Mouse (Mus musculus) layer of hippocampus, adult 8-10 months (tissue): ENCODE data around the gene Pcgf2. TPM values are rescaled to one million over a fixed set of nuclear protein-coding genes. Genes with fewer than 3 reads are reported as not detected.
"Not testable (repeated sequence)": the region's sequence is repeated elsewhere in the genome, so short reads cannot be mapped to it uniquely, and the experiment has no call there.

Experiments used
- DNase-seq, 2 experiments: peaks; one replicate each; pipeline ENCODE4 v3.0.0; 2022; ENCODE audit warnings: low spot score in 2 of 2
- microRNA-seq, 2 experiments: library from miRNA; unstranded; fragments of <30 nt; microRNA quantifications; one replicate each; pipeline ENCODE4 v1.2.0; 2022
- total RNA-seq, 4 experiments: library from RNA; stranded (reverse); gene quantifications; 2 replicates each; pipeline ENCODE4 v1.2.4; 2022

The Pcgf2 gene
- total RNA-seq, 4 experiments from 2014 or later: 23.9 to 35.3 (median 29.0) TPM

DNA sequence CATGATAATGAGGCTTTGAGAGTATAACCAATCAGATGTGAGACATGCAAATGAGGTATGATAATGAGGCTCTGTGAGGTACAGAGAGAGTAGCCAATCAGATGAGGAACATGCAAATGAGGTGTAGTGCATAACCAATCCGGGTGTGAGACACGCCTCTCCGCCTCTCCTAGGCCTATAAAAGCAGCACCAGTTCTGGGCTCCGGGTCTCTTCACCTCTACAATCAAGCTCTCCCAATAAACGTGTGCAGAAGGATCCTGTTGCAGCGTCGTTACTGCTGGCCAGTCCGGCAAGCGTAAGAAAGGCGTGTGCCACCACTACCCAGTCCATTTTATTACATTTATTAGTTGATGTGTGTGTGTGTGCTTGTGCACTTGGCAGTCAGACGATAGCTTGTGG, 46.9 kb downstream of the Pcgf2 start:
- not testable (repeated sequence) for DNase-seq

DNA sequence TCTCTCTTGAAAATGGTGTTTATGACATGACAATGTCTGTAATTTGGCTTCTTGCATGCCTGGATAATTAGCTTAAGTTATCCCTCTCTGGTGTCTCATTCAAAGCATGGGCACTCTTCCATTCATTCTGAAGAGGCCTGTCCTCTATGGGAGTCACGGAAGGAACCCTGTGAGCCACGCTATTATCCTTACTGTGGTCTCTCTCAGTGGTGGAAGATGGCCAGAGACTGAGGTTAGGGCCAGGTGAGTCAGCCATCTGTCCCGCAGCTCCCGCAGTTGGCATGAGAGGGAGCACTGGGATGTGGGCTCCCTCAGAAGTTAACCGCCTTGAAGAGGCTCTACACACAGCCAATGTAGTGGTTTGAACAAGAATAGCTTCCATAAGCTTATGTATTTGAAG, 50.0 kb downstream of the Pcgf2 start:
- no peak for DNase-seq

DNA sequence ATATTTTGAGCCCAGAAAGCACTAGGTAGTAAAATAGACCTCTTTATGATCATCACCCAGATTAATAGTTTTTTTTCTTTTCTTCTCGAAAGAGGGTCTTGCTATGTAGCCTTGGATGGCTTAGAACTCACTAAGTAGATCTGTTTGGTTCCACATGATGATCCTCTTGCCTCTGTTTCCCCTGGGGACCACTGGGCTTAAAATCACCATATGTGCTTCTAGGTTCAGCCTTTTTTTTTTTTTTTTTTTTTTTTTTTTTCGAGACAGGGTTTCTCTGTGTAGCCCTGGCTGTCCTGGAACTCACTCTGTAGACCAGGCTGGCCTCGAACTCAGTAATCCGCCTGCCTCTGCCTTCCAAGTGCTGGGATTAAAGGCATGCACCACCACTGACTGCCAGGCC, 51.8 kb downstream of the Pcgf2 start:
- DNase-seq: not testable (repeated sequence)

DNA sequence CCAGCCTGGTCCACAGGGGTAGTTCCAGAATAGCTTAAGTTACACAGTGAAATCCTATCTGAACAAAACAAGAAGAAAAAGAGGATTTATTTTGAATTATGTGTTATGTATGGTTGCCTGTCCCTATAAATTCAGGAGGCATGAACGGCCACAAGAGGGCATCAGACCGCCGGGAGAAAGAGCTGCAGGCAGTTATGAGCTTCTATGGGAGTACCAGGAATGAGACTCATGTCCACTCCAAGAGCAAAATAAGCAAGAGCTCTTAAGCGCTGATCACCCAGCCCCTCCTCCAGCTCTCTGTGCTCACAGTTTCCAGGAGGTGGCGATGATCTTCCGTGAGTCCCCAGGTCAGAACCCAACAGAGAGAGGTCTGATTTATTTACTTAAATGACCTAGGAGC, 55.5 kb downstream of the Pcgf2 start:
- DNase-seq: peak in 1 of 2 experiments; percentile 59

DNA sequence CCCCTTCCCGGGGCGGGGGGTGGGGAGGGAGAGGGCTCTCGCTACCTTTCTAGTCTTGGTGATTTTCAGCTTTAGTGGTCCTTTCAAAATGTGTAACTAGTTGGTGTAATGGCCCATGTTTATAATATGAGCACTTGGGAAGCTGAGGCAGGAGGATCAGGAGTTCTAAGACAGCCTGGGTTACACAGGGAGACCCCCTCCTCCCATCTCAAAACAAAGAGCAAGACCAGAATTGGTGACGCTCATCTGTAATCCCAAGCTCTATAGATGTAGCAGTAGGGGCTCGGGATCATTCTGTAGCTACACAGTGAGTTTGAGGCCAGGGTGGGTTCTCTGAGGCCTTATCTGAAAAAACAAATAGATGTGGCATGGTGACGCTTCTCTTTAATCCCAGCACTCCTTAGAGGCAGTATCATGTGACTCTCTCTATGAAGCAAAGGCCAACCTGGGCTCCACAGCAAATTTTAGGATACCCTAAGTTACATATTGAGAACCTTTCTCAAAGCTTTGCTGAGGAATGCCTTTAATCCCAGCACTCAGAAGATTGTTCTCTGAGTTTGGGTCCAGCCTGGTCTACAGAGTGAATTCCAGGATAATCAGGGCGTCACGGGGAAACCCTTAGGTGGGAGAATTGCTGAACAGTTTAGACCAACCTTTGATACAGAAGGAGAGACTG, 56.8 kb downstream of the Pcgf2 start:
- no peak for DNase-seq

DNA sequence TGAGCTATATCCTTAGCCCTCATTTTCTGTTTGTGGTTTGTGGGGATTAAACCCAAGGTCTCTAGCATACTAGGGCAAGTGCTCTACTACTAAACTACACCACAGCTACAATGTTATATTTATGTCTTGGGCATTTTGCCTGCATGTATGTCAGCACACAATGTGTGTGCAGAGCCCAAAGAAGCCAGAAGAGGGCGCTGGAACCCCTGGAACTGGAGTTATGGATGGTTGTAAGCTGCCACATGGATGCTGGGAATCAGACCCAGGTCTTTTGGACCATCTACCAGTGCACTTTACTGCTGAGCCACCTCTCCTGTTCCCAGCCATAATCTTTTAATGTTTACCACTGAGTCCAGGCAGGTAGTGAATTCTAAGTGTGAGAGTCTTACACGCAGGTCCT, 57.6 kb downstream of the Pcgf2 start:
- DNase-seq: no peak

DNA sequence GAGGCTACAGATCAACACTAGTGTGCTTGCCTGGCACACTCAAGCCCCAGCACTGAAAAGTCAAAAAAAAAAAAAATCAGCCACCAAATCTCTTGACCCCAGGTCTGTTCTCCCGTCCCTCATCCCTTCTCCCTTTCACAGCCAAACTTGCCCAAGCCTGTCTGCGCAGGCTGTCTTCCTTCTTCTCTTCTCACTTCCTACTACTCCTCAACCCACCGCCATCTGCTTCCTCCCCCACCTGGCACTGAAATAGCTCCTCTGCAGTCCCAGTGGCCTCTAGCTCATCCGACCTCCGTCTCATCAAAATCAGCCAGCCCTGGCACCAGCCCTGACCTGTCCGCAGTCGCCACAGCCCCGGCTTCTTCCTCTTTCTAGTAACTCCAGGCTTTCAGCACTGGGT, 58.6 kb downstream of the Pcgf2 start:
- peak; percentile 53 to 63 for DNase-seq

Small RNA genes within 50 kb of the gene (microRNA-seq; reads per million reads assigned to microRNA genes)
- gene Gm24158 (0 to 1.3 reads per million in 2 experiments), gene Mir6927 (0 to 0.51 reads per million in 2 experiments), gene Mir8102 (0 to 0.96 reads per million in 2 experiments)

Other genes starting within 250 kb of the Pcgf2 start
- under 1 TPM in 1 of 4 experiments, not detected in 3; 0.29 TPM for gene 4933428G20Rik, start 200.2 kb downstream of the Pcgf2 start, total RNA-seq
- gene Srcin1, start 124.3 kb downstream of the Pcgf2 start, total RNA-seq: 100 to 1,000 TPM; 212 to 220 (median 217) TPM
- 10 to 100 TPM; 28.9 to 38.6 (median 33.9) TPM for gene Epop, start 70.8 kb downstream of the Pcgf2 start, total RNA-seq
- gene Mllt6, start 37.1 kb downstream of the Pcgf2 start, total RNA-seq: 100 to 1,000 TPM; 110 to 149 (median 126) TPM
- 10 to 100 TPM; 45.2 to 60.0 (median 56.7) TPM for gene Cisd3, start 14.7 kb downstream of the Pcgf2 start, total RNA-seq
- gene Psmb3, start 2.9 kb upstream of the Pcgf2 start, total RNA-seq: 100 to 1,000 TPM; 121 to 145 (median 133) TPM
- 100 to 1,000 TPM in 3 of 4 experiments, 10 to 100 TPM in 1; 97.5 to 127 (median 109) TPM for gene Pip4k2b, start 44.2 kb upstream of the Pcgf2 start, total RNA-seq
- gene Cwc25, start 66.1 kb upstream of the Pcgf2 start, total RNA-seq: 10 to 100 TPM; 18.6 to 22.2 (median 20.6) TPM
- 1 to 10 TPM in 1 of 4 experiments, under 1 TPM in 2, not detected in 1; 0.93 to 1.4 (median 0.98) TPM for gene 1700001P01Rik, start 75.4 kb upstream of the Pcgf2 start, total RNA-seq
- 100 to 1,000 TPM; 304 to 481 (median 389) TPM for gene Rpl23, start 81.9 kb upstream of the Pcgf2 start, total RNA-seq
- 100 to 1,000 TPM; 102 to 109 (median 104) TPM for gene Lasp1, start 98.5 kb upstream of the Pcgf2 start, total RNA-seq
- 10 to 100 TPM; 58.6 to 70.2 (median 68.1) TPM for gene B230217C12Rik, start 140.3 kb upstream of the Pcgf2 start, total RNA-seq
- 1 to 10 TPM; 1.9 to 4.6 (median 2.4) TPM for gene Fbxo47, start 183.7 kb upstream of the Pcgf2 start, total RNA-seq